Mouse (Mus musculus): Measurements from ENCODE around the gene Itgam. TPM values are rescaled to one million over a fixed set of nuclear protein-coding genes. Genes with fewer than 3 reads are reported as not detected.

Itgam gene
- polyA plus RNA-seq, 1 experiment from 2014 or later: 0.54 TPM

GRCm38 (mm10) chr7:128063211-128063781 is 856 bp downstream of the Itgam start:
- ATAC-seq (ENCODE audit: low FRiP score): no peak

DNA sequence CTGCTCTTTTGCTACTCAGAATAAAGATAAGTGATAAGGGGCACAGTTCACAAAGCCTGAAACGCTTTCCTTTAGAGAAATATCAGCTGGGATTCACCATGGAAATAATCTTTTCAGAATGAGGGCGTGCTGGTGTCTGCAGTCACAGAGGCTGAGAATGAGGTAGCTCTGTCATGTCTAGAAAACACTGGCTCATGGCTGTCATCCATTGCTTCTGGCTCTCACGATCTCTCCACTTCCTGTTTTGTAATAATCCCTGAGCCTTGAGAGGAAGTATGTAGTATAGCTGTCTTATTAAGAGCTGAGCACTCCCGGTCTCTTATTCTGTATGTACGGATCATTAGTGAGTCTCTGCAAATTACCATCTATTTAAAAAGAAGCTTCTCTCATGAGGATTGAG is 3.1 kb downstream of the Itgam start:
- no peak overlapping the region for H3K4me2 ChIP-seq
- H3K27ac ChIP-seq: no peak overlapping the region
- no peak for ATAC-seq (ENCODE audit: low FRiP score)
- no peaks in the 10 kb centered on the region for H3K36me3 ChIP-seq (replicated peaks)
- H3K4me3 ChIP-seq (replicated peaks): no peak overlapping the region
- H3K4me1 ChIP-seq: no peaks in the 10 kb centered on the region
- no peaks in the 10 kb centered on the region for H3K9me3 ChIP-seq
- WGBS: 84% methylated on average over 5 of the region's 5 CpGs
- H3K9ac ChIP-seq: no peak overlapping the region
- H3K27me3 ChIP-seq: no peaks in the 10 kb centered on the region

More at GRCm38 (mm10) chr7:128063211-128063781, 856 bp downstream of the Itgam start:
- H3K4me3 ChIP-seq (replicated peaks): no peak overlapping the region
- no peaks in the 10 kb centered on the region for H3K27me3 ChIP-seq
- 84% methylated on average over 6 of the region's 6 CpGs for WGBS
- H3K4me2 ChIP-seq: no peak overlapping the region
- H3K36me3 ChIP-seq (replicated peaks): no peaks in the 10 kb centered on the region
- H3K9me3 ChIP-seq: no peaks in the 10 kb centered on the region
- no peak overlapping the region for H3K27ac ChIP-seq
- no peaks in the 10 kb centered on the region for H3K4me1 ChIP-seq
- no peak overlapping the region for H3K9ac ChIP-seq

- H3K9me3 ChIP-seq: no peaks in the 10 kb centered on the region
- H3K27ac ChIP-seq: no peak overlapping the region
- no peak for ATAC-seq (ENCODE audit: low FRiP score)
- H3K27me3 ChIP-seq: no peaks in the 10 kb centered on the region
- H3K4me3 ChIP-seq (replicated peaks): no peak overlapping the region
- H3K4me2 ChIP-seq: no peak overlapping the region
- H3K9ac ChIP-seq: no peak overlapping the region
- 70% methylated on average over 3 of the region's 3 CpGs for WGBS
- no peaks in the 10 kb centered on the region for H3K36me3 ChIP-seq (replicated peaks)
- no peaks in the 10 kb centered on the region for H3K4me1 ChIP-seq
These were observed 5.4 kb downstream of the Itgam start for GRCm38 (mm10) chr7:128067847-128068246.

DNA sequence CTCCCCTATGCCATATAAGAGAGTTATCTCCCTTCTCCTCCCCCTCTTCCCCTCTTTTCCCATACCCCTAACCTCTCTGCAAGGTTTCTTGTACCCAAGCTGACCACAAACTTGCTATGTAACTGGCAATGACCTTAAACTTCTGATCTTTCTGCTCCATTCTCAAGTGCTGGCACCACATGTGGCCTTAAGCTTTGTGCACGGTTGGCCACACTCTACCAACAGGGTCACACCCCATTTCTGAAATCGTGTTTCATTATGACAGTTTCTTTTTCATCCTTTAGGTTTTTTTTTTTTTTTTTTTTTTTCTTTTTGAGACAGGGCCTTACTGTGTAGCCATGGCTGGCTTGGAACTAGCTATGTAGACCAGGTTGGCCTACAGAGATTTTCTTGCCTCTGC is 7.4 kb downstream of the Itgam start:
- ATAC-seq (ENCODE audit: low FRiP score): no peak
- Histone ChIP-seq H3K27me3 (no peaks in the 10 kb centered on the region), H3K4me1 (no peaks in the 10 kb centered on the region), H3K4me2 (no peak overlapping the region), H3K9me3 (no peaks in the 10 kb centered on the region), H3K4me3 (replicated peaks) (no peak overlapping the region), H3K36me3 (replicated peaks) (no peaks in the 10 kb centered on the region), H3K27ac (no peak overlapping the region), H3K9ac (no peak overlapping the region)
- WGBS: 82% methylated on average over 2 of the region's 2 CpGs

DNA sequence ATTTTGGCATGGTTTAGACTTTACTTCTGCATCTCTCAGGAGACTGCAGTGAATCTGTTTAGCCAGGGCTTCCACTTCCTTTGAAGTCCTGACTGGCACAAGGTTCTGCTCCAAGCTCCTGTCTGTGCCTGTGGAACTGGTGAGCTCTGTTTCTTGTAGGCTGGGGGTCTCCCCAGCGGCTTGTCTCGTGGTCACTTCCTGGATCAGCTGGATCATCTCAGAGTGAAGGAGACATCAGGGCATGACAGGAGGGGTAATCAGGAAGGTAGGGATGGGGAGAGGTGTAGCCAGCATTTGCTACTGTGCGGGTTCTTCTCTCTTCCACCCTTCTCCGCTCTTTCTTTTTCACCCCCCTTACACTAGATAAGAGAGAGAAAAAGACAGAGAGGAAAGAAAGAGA is 9.4 kb downstream of the Itgam start:
- Histone ChIP-seq H3K4me1 (no peaks in the 10 kb centered on the region), H3K9ac (no peak overlapping the region), H3K4me2 (no peak overlapping the region), H3K4me3 (replicated peaks) (no peak overlapping the region), H3K27ac (no peak overlapping the region), H3K9me3 (no peaks in the 10 kb centered on the region), H3K36me3 (replicated peaks) (no peaks in the 10 kb centered on the region), H3K27me3 (no peaks in the 10 kb centered on the region)
- ATAC-seq (ENCODE audit: low FRiP score): no peak
- 92% methylated on average over 4 of the region's 4 CpGs for WGBS

DNA sequence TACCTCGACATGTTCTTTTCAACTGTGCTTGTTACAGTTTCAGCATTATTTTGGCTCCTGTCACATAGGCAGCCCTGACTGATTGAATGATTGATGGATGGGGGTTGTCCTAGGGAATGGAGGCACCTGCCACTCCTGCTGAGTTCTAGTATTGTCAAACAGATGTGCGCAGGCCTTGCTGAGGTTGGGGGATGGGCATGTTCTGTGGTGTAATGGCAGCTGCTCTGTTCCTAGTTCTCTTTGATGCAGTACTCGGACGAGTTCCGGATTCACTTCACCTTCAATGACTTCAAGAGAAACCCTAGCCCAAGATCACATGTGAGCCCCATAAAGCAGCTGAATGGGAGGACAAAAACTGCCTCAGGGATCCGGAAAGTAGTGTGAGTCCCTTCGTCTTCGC is 17.6 kb downstream of the Itgam start:
- Histone ChIP-seq H3K36me3 (replicated peaks) (no peaks in the 10 kb centered on the region), H3K27ac (no peak overlapping the region), H3K27me3 (no peaks in the 10 kb centered on the region), H3K4me1 (no peaks in the 10 kb centered on the region), H3K9me3 (no peaks in the 10 kb centered on the region), H3K4me2 (no peak overlapping the region), H3K4me3 (replicated peaks) (no peak overlapping the region), H3K9ac (no peak overlapping the region)
- no peak for ATAC-seq (ENCODE audit: low FRiP score)
- WGBS: 76% methylated on average over 8 of the region's 8 CpGs

- WGBS: 84% methylated on average over 7 of the region's 7 CpGs
- no peak overlapping the region for H3K27ac ChIP-seq
- H3K4me1 ChIP-seq: no peaks in the 10 kb centered on the region
- H3K4me2 ChIP-seq: no peak overlapping the region
- no peaks in the 10 kb centered on the region for H3K36me3 ChIP-seq (replicated peaks)
- no peaks in the 10 kb centered on the region for H3K27me3 ChIP-seq
- ATAC-seq (ENCODE audit: low FRiP score): no peak
- no peaks in the 10 kb centered on the region for H3K9me3 ChIP-seq
- H3K4me3 ChIP-seq (replicated peaks): no peak overlapping the region
- H3K9ac ChIP-seq: no peak overlapping the region
These were observed 26.7 kb downstream of the Itgam start for GRCm38 (mm10) chr7:128089141-128089540.

DNA sequence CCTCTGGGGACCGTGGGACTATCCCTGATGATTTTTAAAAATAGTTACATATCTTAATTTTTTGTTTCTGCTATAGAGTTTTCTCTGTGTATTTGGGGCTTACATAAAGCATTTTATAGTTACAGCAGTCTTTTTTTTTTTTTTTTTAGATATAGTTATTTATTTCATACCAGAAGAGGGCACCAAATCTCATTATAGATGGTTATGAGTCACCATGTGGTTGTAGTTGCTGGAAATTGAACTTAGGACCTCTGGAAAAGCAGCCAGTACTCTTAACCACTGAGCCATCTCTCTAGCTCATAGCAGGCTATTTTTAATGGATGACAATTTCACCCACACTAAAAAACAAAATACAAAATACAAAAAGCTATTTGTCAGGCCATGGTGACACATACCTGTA is 35.7 kb downstream of the Itgam start:
- Histone ChIP-seq H3K27ac (no peak overlapping the region), H3K9ac (no peak overlapping the region), H3K27me3 (no peaks in the 10 kb centered on the region), H3K4me1 (no peaks in the 10 kb centered on the region), H3K4me3 (replicated peaks) (no peak overlapping the region), H3K9me3 (no peaks in the 10 kb centered on the region), H3K4me2 (no peak overlapping the region), H3K36me3 (replicated peaks) (no peaks in the 10 kb centered on the region)
- ATAC-seq (ENCODE audit: low FRiP score): no peak
- 86% methylated on average over 1 of the region's 1 CpGs for WGBS

DNA sequence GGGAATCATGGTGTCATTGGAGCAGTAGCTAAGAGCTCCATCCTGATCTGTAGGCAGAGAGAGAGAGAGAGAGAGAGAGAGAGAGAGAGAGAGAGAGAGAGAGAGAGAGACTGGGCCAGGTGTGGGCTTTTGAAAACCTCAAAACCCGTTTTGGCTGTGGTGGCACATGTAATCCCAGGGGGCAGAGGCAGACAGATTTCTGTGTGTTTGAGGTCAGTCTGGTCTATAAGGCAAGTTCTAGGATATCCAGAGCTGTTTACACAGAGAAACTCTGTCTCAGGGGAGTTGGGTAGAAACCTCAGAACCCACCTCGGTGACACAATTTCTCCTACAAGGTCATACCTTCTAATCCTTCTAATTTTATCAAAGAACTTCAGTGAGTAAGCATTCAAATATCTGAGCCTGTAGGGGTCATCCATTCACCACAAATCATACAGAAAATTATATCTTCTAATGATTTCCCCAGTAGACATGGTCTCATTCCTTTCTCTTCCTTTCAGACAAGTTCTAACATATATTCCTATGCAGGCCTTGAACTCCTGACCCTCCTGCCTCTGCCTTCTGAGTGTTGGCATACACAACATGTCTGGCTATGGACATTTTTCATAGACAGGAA is 38.4 kb downstream of the Itgam start:
- Histone ChIP-seq H3K9ac (no peak overlapping the region), H3K36me3 (replicated peaks) (no peaks in the 10 kb centered on the region)
- ATAC-seq (ENCODE audit: low FRiP score): no peak

DNA sequence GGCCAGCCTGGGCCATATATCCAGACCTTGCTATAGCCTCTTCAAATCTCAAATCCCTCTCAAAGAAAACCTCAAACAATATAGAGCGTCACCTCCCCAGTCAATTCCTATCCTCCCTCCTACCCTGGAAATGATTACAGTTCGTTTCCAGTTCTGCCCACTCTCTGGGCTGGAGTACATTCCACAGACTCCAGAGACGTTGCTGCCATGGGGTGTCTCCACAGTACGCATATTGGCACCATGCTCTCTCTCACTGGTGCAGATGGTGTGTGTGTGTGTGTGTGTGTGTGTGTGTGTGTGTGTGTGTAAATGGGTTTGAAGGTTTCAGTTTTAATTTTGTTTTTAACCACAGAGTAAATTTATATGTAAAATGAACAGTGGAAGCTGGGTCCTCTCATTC is 42.8 kb downstream of the Itgam start:
- no peak overlapping the region for H3K4me3 ChIP-seq (replicated peaks)
- no peak overlapping the region for H3K9ac ChIP-seq
- H3K27ac ChIP-seq: no peak overlapping the region
- H3K4me1 ChIP-seq: no peaks in the 10 kb centered on the region
- no peaks in the 10 kb centered on the region for H3K36me3 ChIP-seq (replicated peaks)
- no peaks in the 10 kb centered on the region for H3K9me3 ChIP-seq
- WGBS: 83% methylated on average over 4 of the region's 4 CpGs
- ATAC-seq (ENCODE audit: low FRiP score): no peak
- H3K27me3 ChIP-seq: no peaks in the 10 kb centered on the region
- H3K4me2 ChIP-seq: no peak overlapping the region

More for the DNA sequence above, 38.4 kb downstream of the Itgam start:
- Histone ChIP-seq H3K27ac (no peak overlapping the region), H3K4me3 (replicated peaks) (no peak overlapping the region), H3K4me1 (no peaks in the 10 kb centered on the region), H3K9me3 (no peaks in the 10 kb centered on the region), H3K4me2 (no peak overlapping the region), H3K27me3 (no peaks in the 10 kb centered on the region)
- 93% methylated on average over 2 of the region's 2 CpGs for WGBS

GRCm38 (mm10) chr7:128107462-128107861 is 45.0 kb downstream of the Itgam start:
- Histone ChIP-seq H3K4me1 (no peaks in the 10 kb centered on the region), H3K36me3 (replicated peaks) (no peaks in the 10 kb centered on the region), H3K27ac (no peak overlapping the region), H3K9ac (no peak overlapping the region), H3K9me3 (no peaks in the 10 kb centered on the region), H3K4me2 (no peak overlapping the region), H3K4me3 (replicated peaks) (no peak overlapping the region), H3K27me3 (no peaks in the 10 kb centered on the region)
- ATAC-seq (ENCODE audit: low FRiP score): no peak
- 87% methylated on average over 7 of the region's 7 CpGs for WGBS

DNA sequence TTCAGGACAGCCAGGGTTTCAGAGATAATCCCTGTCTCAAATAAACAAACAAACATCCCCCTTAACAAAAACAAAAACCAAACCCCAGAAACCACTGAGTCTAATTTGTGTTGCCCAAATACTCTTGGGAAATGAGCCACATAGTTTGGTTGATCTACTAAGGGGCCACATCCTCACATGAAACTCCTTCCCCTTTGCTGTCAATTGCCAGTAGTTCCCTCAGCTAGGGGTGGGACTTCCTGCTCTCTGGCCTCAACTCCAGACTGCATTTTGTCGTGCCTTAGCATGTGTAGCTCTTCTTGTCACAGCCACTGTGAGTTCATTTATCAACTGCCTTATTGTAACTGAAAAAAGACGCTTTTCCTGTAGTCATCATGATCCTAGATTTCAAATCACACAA is 47.9 kb downstream of the Itgam start:
- H3K36me3 ChIP-seq (replicated peaks): no peaks in the 10 kb centered on the region
- H3K4me1 ChIP-seq: no peaks in the 10 kb centered on the region
- 74% methylated on average over 2 of the region's 2 CpGs for WGBS
- H3K9me3 ChIP-seq: no peaks in the 10 kb centered on the region
- H3K27me3 ChIP-seq: no peaks in the 10 kb centered on the region
- H3K4me2 ChIP-seq: no peak overlapping the region
- H3K4me3 ChIP-seq (replicated peaks): no peak overlapping the region
- ATAC-seq (ENCODE audit: low FRiP score): no peak
- H3K9ac ChIP-seq: no peak overlapping the region
- no peak overlapping the region for H3K27ac ChIP-seq

DNA sequence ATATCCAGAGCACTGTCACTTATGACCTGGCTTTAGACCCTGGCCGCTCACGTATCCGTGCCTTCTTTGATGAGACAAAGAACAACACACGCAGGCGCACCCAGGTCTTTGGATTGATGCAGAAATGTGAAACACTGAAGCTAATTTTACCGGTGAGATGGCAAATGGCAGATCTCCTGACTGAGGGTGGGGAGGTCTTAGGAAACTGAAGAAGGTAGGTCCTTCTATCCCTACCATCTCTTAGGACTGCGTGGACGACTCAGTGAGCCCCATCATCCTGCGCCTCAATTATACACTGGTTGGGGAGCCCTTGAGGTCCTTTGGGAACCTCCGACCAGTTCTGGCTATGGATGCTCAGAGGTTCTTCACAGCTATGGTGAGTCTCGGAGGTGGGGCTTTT is 49.7 kb downstream of the Itgam start:
- ATAC-seq (ENCODE audit: low FRiP score): no peak
- Histone ChIP-seq H3K4me1 (no peaks in the 10 kb centered on the region), H3K27ac (no peak overlapping the region), H3K4me3 (replicated peaks) (no peak overlapping the region), H3K9ac (no peak overlapping the region), H3K9me3 (no peaks in the 10 kb centered on the region), H3K4me2 (no peak overlapping the region), H3K36me3 (replicated peaks) (no peaks in the 10 kb centered on the region), H3K27me3 (no peaks in the 10 kb centered on the region)
- WGBS: 93% methylated on average over 11 of the region's 11 CpGs

All from forebrain, embryonic 12.5 days (tissue).